Mouse (Mus musculus) megakaryocyte, embryonic 14.5 days (primary cell): ENCODE measurements around the gene Nolc1.

Experiments used
- FLI1 ChIP-seq: IDR thresholded peaks from 2 replicates; pipeline ENCODE4 v1.6.1; 2012; ENCODE audit warnings: low read length, inconsistent platforms, mixed read lengths
- GATA1 ChIP-seq: IDR thresholded peaks from 3 replicates; pipeline ENCODE4 v1.6.1; 2012; ENCODE audit warnings: mixed read lengths, low read length, inconsistent platforms, borderline replicate concordance

DNA sequence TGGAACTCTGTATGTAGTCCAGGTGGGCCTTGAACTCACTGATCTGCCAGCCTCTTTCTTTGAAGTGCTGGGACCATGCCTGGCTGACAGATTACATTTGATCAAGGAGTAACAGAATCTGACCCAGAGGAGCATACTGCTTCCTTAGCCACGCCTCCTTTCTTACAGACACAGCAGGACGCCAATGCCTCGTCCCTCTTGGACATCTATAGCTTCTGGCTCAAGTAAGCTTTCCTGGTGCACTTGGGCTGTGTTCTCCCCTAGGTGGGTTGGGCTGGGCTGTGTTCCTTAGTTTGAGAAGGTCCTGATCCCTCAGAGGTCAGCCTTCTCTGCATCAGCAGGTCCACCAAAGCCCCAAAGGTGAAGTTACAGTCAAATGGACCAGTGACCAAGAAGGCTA, 2.9 kb downstream of the Nolc1 start:
- TF ChIP-seq GATA1 (no peak), FLI1 (no peak)
